Mouse (Mus musculus): Measurements from ENCODE around the gene Prph. TPM values are rescaled to one million over a fixed set of nuclear protein-coding genes. Genes with fewer than 3 reads are reported as not detected.
"Not testable (repeated sequence)": the region's sequence is repeated elsewhere in the genome, so short reads cannot be mapped to it uniquely, and the experiment has no call there.

Gene Prph
- total RNA-seq, 2 experiments from 2014 or later = 0.14 to 0.42 TPM

GRCm38 (mm10) chr15:99065557-99066165 is 10.7 kb downstream of the Prph start:
- intact Hi-C loops (cut with DNase I) = no loop called here
- no peak for DNase-seq (ENCODE audit: low spot score)

- no peak for DNase-seq (ENCODE audit: low spot score)
- intact Hi-C loops (cut with DNase I) = no loop called here
Observed at GRCm38 (mm10) chr15:99071988-99072387, 17.0 kb downstream of the Prph start.

GRCm38 (mm10) chr15:99074019-99074599 is 19.1 kb downstream of the Prph start, which contains the start of gene Troap:
Gene Troap, plus strand, starts transcription at chr15:99074575.
- intact Hi-C loops (cut with DNase I) = no loop called here
- no peak for DNase-seq (ENCODE audit: low spot score)

- peak; percentile 97 for DNase-seq (ENCODE audit: low spot score)
- intact Hi-C loops (cut with DNase I) = no loop called here
Observed at GRCm38 (mm10) chr15:99074600-99075333, 19.8 kb downstream of the Prph start.

GRCm38 (mm10) chr15:99076011-99076410 is 21.0 kb downstream of the Prph start:
- intact Hi-C loops (cut with DNase I); DNase-seq (ENCODE audit: low spot score): not testable (repeated sequence)

- DNase-seq (ENCODE audit: low spot score) = no peak
- intact Hi-C loops (cut with DNase I) = no loop called here
Observed at GRCm38 (mm10) chr15:99078181-99078910, 23.4 kb downstream of the Prph start.

GRCm38 (mm10) chr15:99079804-99080203 is 24.8 kb downstream of the Prph start:
- DNase-seq (ENCODE audit: low spot score) = no peak
- intact Hi-C loops (cut with DNase I) = loop anchor here (5.0 kb wide), 1 partner anchor 187 kb away; no protein-coding TSS in a partner anchor

- intact Hi-C loops (cut with DNase I) = loop anchor here (2.0 to 5.0 kb wide), 3 partner anchors 58 to 185 kb away; no protein-coding TSS in a partner anchor
- DNase-seq (ENCODE audit: low spot score) = no peak
Observed at GRCm38 (mm10) chr15:99082322-99082721, 27.3 kb downstream of the Prph start.

- intact Hi-C loops (cut with DNase I) = loop anchor here (2.0 to 5.0 kb wide), 3 partner anchors 58 to 184 kb away; no protein-coding TSS in a partner anchor
- DNase-seq (ENCODE audit: low spot score) = no peak
Observed at GRCm38 (mm10) chr15:99082840-99083239, 27.9 kb downstream of the Prph start.

- intact Hi-C loops (cut with DNase I) = loop anchor here (2.0 to 5.0 kb wide), 3 partner anchors 58 to 184 kb away; no protein-coding TSS in a partner anchor
Observed at GRCm38 (mm10) chr15:99083258-99083657, 28.3 kb downstream of the Prph start.

GRCm38 (mm10) chr15:99083867-99084557 is 29.0 kb downstream of the Prph start:
- intact Hi-C loops (cut with DNase I) = loop anchor here (2.0 to 5.0 kb wide), 3 partner anchors 57 to 183 kb away; no protein-coding TSS in a partner anchor
- no peak for DNase-seq (ENCODE audit: low spot score)

More at GRCm38 (mm10) chr15:99083258-99083657, 28.3 kb downstream of the Prph start:
- DNase-seq (ENCODE audit: low spot score) = no peak

- intact Hi-C loops (cut with DNase I) = loop anchor here (5.0 kb wide), 2 partner anchors 32 to 183 kb away; no protein-coding TSS in a partner anchor
- DNase-seq (ENCODE audit: low spot score) = no peak
Observed at GRCm38 (mm10) chr15:99084618-99085017, 29.6 kb downstream of the Prph start.

- DNase-seq (ENCODE audit: low spot score) = no peak
- intact Hi-C loops (cut with DNase I) = loop anchor here (5.0 kb wide), 1 partner anchor 34 kb away; no protein-coding TSS in a partner anchor
Observed at GRCm38 (mm10) chr15:99085997-99086396, 31.0 kb downstream of the Prph start.

GRCm38 (mm10) chr15:99087253-99088075 is 32.5 kb downstream of the Prph start, which contains the start of gene C1ql4:
Gene C1ql4, minus strand, starts transcription at chr15:99087817.
- DNase-seq (ENCODE audit: low spot score) = no peak

GRCm38 (mm10) chr15:99088292-99088691 is 33.3 kb downstream of the Prph start:
- intact Hi-C loops (cut with DNase I) = loop anchor here (5.0 kb wide), 1 partner anchor 36 kb away; no protein-coding TSS in a partner anchor
- DNase-seq (ENCODE audit: low spot score) = peak; percentile 36

More at GRCm38 (mm10) chr15:99087253-99088075, 32.5 kb downstream of the Prph start, which contains the start of gene C1ql4:
- intact Hi-C loops (cut with DNase I) = loop anchor here (5.0 kb wide), 1 partner anchor 35 kb away; no protein-coding TSS in a partner anchor

GRCm38 (mm10) chr15:99089069-99089468 is 34.1 kb downstream of the Prph start:
- intact Hi-C loops (cut with DNase I) = loop anchor here (5.0 kb wide), 1 partner anchor 37 kb away; no protein-coding TSS in a partner anchor
- no peak for DNase-seq (ENCODE audit: low spot score)

- DNase-seq (ENCODE audit: low spot score) = no peak
- intact Hi-C loops (cut with DNase I) = no loop called here
Observed at GRCm38 (mm10) chr15:99092870-99093269, 37.9 kb downstream of the Prph start, which contains the start of gene Dnajc22. Gene Dnajc22, plus strand, starts transcription at chr15:99093170.

Data from heart, postnatal 25 days (tissue).